Mouse (Mus musculus) heart, embryonic 12.5 days (tissue): ENCODE measurements around the gene Aph1a. TPM values are rescaled to one million over a fixed set of nuclear protein-coding genes. Genes with fewer than 3 reads are reported as not detected.

Source experiments
- ATAC-seq: fragments of 200-750 bp; cut with Nextera tagmentation; 2 replicates; pipeline ENCODE4 v1.8.0; 2017; ENCODE audit warnings: moderate TSS enrichment, moderate library complexity; ENCODE audit not compliant: insufficient number of reproducible peaks, low FRiP score
- H3K27ac ChIP-seq: fragments of 300-500 bp; sonication (generic); 2 replicates; pipeline ENCODE4 v1.5.1; 2016; ENCODE audit warnings: mild to moderate bottlenecking, moderate library complexity; ENCODE audit not compliant: poor library complexity, severe bottlenecking
- H3K27me3 ChIP-seq: fragments of 300-500 bp; sonication (generic); replicated peaks from 2 replicates; pipeline ENCODE4 v1.6.1; 2016; ENCODE audit warnings: mild to moderate bottlenecking, moderate library complexity
- H3K36me3 ChIP-seq: fragments of 300-500 bp; sonication (generic); 2 replicates; pipeline ENCODE4 v1.6.1; 2016; ENCODE audit warnings: mild to moderate bottlenecking, moderate library complexity
- H3K4me1 ChIP-seq: fragments of 300-500 bp; sonication (generic); replicated peaks from 2 replicates; pipeline ENCODE4 v1.6.1; 2016; ENCODE audit warnings: mild to moderate bottlenecking
- H3K4me2 ChIP-seq: fragments of 300-500 bp; sonication (generic); 2 replicates; pipeline ENCODE4 v1.6.1; 2016; ENCODE audit warnings: mild to moderate bottlenecking, moderate library complexity
- H3K4me3 ChIP-seq: fragments of 300-500 bp; sonication (generic); 2 replicates; pipeline ENCODE4 v1.5.1; 2016; ENCODE audit warnings: mild to moderate bottlenecking
- H3K9ac ChIP-seq: fragments of 300-500 bp; sonication (generic); 2 replicates; pipeline ENCODE4 v1.6.1; 2016; ENCODE audit warnings: mild to moderate bottlenecking, moderate library complexity
- H3K9me3 ChIP-seq: fragments of 300-500 bp; sonication (generic); replicated peaks from 2 replicates; pipeline ENCODE4 v1.6.1; 2016; ENCODE audit warnings: mild to moderate bottlenecking, moderate library complexity
- WGBS: fragments of 180-500 bp; shearing (Covaris S2); methylation state at CpG from one replicate; pipeline ENCODE4 v1.1.7; 2016; 5-methylcytosine and 5-hydroxymethylcytosine counted together
- polyA plus RNA-seq: library from polyadenylated mRNA; unstranded; fragments of >200 nt; fragmentation: Nextera tagmentation; extraction: Ambion mirVana; gene quantifications from 2 replicates; pipeline ENCODE4 v1.2.1, GENCODE M21; 2016

Aph1a gene
- polyA plus RNA-seq, 1 experiment from 2014 or later: 33.8 TPM

DNA sequence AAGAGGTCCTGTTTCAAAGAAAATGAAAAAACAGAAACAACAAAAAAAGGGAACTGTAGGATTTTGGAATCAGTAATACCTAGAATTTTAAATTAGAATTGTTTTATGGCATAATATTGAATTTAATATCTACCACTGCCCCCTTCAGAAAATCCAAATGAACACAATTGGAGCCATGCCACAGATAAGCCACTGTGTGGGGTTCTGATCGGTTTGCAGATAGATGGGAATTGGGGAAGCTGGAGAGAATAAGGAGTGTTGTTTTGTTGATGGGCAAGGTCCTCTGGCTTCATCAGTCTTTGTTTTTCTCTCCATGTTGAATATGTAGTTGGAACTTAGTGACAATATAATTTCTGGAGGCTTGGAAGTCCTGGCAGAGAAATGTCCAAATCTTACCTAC lies 40.7 kb downstream of the Aph1a start:
- WGBS: 82% methylated on average over 1 of the region's 1 CpGs
- no peak for ATAC-seq
- Histone ChIP-seq H3K4me2 (no peak overlapping the region), H3K27me3 (no peaks in the 10 kb centered on the region), H3K27ac (no peak overlapping the region), H3K4me3 (no peak overlapping the region), H3K4me1 (peaks cover 19% of the 10 kb centered on the region), H3K9ac (no peak overlapping the region), H3K9me3 (no peaks in the 10 kb centered on the region), H3K36me3 (peaks cover 58% of the 10 kb centered on the region)

DNA sequence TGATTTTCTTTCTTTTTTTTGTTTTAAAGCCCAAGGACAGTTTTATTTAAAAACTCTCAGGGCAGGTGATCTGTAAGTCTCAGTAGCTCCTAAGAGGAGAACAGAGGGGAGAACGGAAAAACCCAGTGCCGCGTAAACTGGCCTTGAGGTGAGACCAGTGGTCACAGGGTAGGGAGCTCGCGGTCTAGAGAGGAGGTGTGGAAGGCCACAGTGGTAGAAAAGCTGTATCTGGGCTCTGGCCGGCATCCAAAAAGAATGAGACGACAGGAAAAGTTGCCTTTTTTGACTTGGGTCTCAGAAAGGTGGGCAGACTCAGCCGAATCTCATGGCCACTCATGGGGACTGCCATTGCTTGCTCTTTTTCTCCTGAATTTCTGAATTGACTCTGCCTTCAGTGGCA lies 44.4 kb downstream of the Aph1a start:
- Histone ChIP-seq H3K9ac (no peak overlapping the region), H3K4me2 (no peak overlapping the region), H3K27ac (no peak overlapping the region), H3K27me3 (no peaks in the 10 kb centered on the region), H3K4me3 (no peak overlapping the region), H3K9me3 (no peaks in the 10 kb centered on the region), H3K4me1 (no peaks in the 10 kb centered on the region), H3K36me3 (peaks cover 93% of the 10 kb centered on the region)
- ATAC-seq: no peak
- 94% methylated on average over 8 of the region's 8 CpGs for WGBS

DNA sequence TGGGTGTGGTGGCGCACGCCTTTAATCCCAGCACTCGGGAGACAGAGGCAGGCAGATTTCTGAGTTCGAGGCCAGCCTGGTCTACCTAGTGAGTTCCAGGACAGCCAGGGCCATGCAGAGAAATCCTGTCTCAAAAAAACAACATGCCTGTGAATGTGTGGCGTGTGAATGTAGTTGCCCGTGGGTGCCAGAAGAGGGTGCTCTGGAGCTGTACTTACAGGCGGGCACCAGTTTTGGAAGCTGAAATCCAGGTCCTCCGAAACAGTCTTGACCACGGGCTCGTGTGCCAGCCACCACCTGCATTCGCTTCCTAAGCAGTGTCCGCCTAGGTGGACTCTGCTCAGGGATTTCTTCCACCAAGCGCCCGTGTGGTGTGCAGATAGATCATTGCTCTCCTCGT lies 45.1 kb downstream of the Aph1a start:
- Histone ChIP-seq H3K27ac (no peak overlapping the region), H3K36me3 (peaks cover 92% of the 10 kb centered on the region), H3K4me3 (no peak overlapping the region), H3K9me3 (no peaks in the 10 kb centered on the region), H3K27me3 (no peaks in the 10 kb centered on the region), H3K4me2 (no peak overlapping the region), H3K9ac (no peak overlapping the region), H3K4me1 (no peaks in the 10 kb centered on the region)
- ATAC-seq: no peak
- WGBS: 91% methylated on average over 15 of the region's 15 CpGs

DNA sequence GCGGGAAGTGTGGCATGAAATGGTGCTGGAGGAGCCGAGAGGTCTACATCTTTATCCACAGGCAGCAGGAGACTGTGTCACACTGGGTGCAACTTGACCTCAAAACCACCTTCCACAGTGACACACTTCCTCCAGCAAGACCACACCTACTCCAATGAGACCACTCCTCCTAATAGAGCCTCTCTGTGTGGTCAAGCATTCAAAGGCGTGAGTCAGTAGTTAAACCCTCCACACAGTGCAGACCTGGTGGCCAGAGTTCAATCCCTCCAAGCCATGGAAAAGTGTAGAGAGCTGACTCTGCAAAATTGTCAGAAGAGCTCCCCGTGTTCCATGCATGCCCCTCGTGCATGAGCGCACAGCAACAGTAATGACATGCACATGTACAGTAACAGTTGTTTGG lies 49.0 kb downstream of the Aph1a start:
- H3K4me3 ChIP-seq: no peak overlapping the region
- H3K27me3 ChIP-seq: no peaks in the 10 kb centered on the region
- peaks cover 91% of the 10 kb centered on the region for H3K36me3 ChIP-seq
- H3K9me3 ChIP-seq: no peaks in the 10 kb centered on the region
- H3K27ac ChIP-seq: no peak overlapping the region
- WGBS: 84% methylated on average over 6 of the region's 6 CpGs
- peak; percentile 25; the same call in 1 of the 2 replicates for ATAC-seq
- H3K4me1 ChIP-seq: 0 out of 2 replicates have a peak, but pooled peaks cover 4% of the 10 kb centered on the region
- H3K4me2 ChIP-seq: no peak overlapping the region
- H3K9ac ChIP-seq: no peak overlapping the region

DNA sequence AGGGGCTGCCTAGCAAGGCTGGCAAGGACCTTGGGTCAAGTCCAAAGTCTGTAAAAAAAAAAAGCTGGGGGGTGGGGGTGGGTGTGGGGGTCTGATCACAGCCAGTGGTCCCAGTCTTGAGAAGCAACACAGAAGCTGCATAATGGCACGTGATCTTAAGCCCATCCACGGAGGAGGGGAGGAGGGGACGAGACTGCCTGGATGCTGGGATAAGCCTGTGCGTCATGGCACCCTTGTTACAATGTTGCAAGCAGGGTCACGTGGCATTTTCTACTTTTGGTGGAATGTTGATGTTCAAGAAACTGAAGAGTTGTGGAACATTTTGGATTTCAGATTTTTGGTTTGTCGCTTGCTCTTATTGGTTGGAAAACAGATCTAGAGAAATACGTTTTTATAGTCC lies 49.5 kb downstream of the Aph1a start:
- H3K36me3 ChIP-seq: peaks cover 89% of the 10 kb centered on the region
- H3K27ac ChIP-seq: no peak overlapping the region
- no peak overlapping the region for H3K4me2 ChIP-seq
- no peak overlapping the region for H3K9ac ChIP-seq
- WGBS: 94% methylated on average over 7 of the region's 7 CpGs
- no peak overlapping the region for H3K4me3 ChIP-seq
- no peak for ATAC-seq
- H3K4me1 ChIP-seq: 0 out of 2 replicates have a peak, but pooled peaks cover 4% of the 10 kb centered on the region
- no peaks in the 10 kb centered on the region for H3K27me3 ChIP-seq
- no peaks in the 10 kb centered on the region for H3K9me3 ChIP-seq

DNA sequence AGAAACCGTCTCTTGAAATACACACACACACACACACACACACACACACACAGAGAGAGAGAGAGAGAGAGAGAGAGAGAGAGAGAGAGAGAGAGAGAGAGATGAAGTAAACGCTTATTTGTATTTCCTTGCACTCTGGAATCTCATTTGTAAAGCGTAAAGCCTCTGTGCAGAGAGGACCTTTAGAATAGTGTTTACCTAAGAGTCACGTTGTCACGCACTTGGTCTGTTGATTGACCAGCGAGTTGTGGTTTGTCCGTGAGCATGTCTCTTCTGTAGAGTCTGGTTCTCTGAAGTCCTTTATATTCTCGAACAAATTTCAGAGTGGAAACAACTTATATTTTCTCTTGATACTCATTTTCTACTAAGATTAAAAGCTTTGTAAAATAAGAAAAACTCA lies 51.0 kb downstream of the Aph1a start:
- 88% methylated on average over 8 of the region's 8 CpGs for WGBS

DNA sequence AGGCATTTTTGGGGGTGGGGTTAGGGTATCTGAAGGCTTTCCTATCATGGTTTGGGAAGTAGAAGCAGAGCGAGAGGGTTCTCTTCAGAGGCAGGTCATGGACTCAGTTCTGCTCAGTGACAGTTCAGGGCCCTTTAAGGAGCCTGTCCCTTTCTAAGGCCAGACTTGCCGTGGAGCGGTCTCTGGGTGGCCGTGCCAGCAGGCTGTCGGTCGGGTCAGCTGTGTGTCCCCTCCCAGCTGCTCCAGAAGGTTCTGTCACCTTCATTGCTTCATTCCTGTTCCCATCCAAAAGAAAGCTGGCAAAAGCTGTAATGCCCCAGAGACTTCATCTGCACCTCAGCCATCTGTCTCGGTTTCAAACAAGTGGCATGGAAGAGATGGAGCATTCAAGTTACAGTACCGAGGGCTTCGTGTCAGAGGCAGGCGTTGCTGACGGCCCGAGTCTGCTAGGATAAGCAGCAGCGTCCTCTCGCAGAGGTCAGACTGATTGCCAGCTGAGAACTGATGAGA lies 52.0 kb downstream of the Aph1a start:
- Histone ChIP-seq H3K4me3 (no peak overlapping the region), H3K9ac (0 out of 2 replicates have a peak overlapping the region, but pooled peaks have one; percentile 47), H3K4me2 (no peak overlapping the region), H3K36me3 (peaks cover 67% of the 10 kb centered on the region), H3K9me3 (no peaks in the 10 kb centered on the region), H3K27ac (peak overlapping the region; percentile 47), H3K27me3 (no peaks in the 10 kb centered on the region), H3K4me1 (0 out of 2 replicates have a peak, but pooled peaks cover 4% of the 10 kb centered on the region)
- WGBS: 57% methylated on average over 14 of the region's 14 CpGs
- no peak for ATAC-seq

More for the DNA sequence above, 51.0 kb downstream of the Aph1a start:
- Histone ChIP-seq H3K4me1 (0 out of 2 replicates have a peak, but pooled peaks cover 4% of the 10 kb centered on the region), H3K9me3 (no peaks in the 10 kb centered on the region), H3K36me3 (peaks cover 78% of the 10 kb centered on the region), H3K27ac (no peak overlapping the region), H3K9ac (no peak overlapping the region), H3K27me3 (no peaks in the 10 kb centered on the region), H3K4me3 (no peak overlapping the region), H3K4me2 (no peak overlapping the region)
- ATAC-seq: no peak

Other genes with a start within 250 kb of the Aph1a start
- gene Mcl1, start 235.2 kb upstream of the Aph1a start, polyA plus RNA-seq: 65.2 and 66.9 TPM in 2 replicates
- 4.3 and 4.9 TPM in 2 replicates for gene Adamtsl4, start 206.1 kb upstream of the Aph1a start, polyA plus RNA-seq
- gene Ecm1, start 154.4 kb upstream of the Aph1a start, polyA plus RNA-seq: 82.4 and 90.1 TPM in 2 replicates
- gene Tars2, start 133.8 kb upstream of the Aph1a start, polyA plus RNA-seq: 43.6 TPM in 2 replicates
- 25.5 and 25.9 TPM in 2 replicates for gene Rprd2, start 75.1 kb upstream of the Aph1a start, polyA plus RNA-seq
- 36.6 and 36.7 TPM in 2 replicates for gene Prpf3, start 38.1 kb upstream of the Aph1a start, polyA plus RNA-seq
- gene Mrps21, start 22.4 kb upstream of the Aph1a start, polyA plus RNA-seq: 405 and 408 TPM in 2 replicates
- gene Ciart, start 11.7 kb upstream of the Aph1a start, polyA plus RNA-seq: 5.5 and 6.8 TPM in 2 replicates
- 26.1 and 26.3 TPM in 2 replicates for gene BC028528, start 2.0 kb upstream of the Aph1a start, polyA plus RNA-seq
- 24.7 and 26.3 TPM in 2 replicates for gene Car14, start 10.7 kb downstream of the Aph1a start, polyA plus RNA-seq
- gene Anp32e, start 35.3 kb downstream of the Aph1a start, polyA plus RNA-seq: 222 and 229 TPM in 2 replicates
- 76.1 and 80.8 TPM in 2 replicates for gene Plekho1, start 102.0 kb downstream of the Aph1a start, polyA plus RNA-seq
- 30.0 and 32.8 TPM in 2 replicates for gene Vps45, start 164.5 kb downstream of the Aph1a start, polyA plus RNA-seq
- 20.7 and 22.2 TPM in 2 replicates for gene Otud7b, start 210.6 kb downstream of the Aph1a start, polyA plus RNA-seq